Mouse (Mus musculus) MEL (cell line): ENCODE data around the gene Ttyh2. TPM values are rescaled to one million over a fixed set of nuclear protein-coding genes. Genes with fewer than 3 reads are reported as not detected.

Experiments used
- DNase-seq: peaks from one replicate; pipeline ENCODE4 v3.0.0; 2011; ENCODE audit warnings: low read depth, low spot score
- H3K27ac ChIP-seq: 2 replicates; pipeline ENCODE4 v1.5.1; 2012; ENCODE audit warnings: low read depth, mild to moderate bottlenecking, control low read depth, low read length, moderate library complexity; ENCODE audit not compliant: control insufficient read depth
- H3K27me3 ChIP-seq, 2 experiments: fragments of 150-350 bp in 1 of 2; sonication (generic) in 1 of 2; 2 replicates each; pipeline ENCODE4 v1.6.1; 2012; ENCODE audit warnings: low read length in 2 of 2, mild to moderate bottlenecking in 2 of 2, improper control_type of control experiment in 1 of 2, moderate library complexity in 1 of 2; ENCODE audit not compliant: insufficient read depth in 2 of 2, control insufficient read depth in 1 of 2
- H3K36me3 ChIP-seq, 2 experiments: 2 replicates each; pipeline ENCODE4 v1.6.1; 2012 to 2014; ENCODE audit warnings: low read length in 2 of 2, improper control_type of control experiment in 1 of 2, inconsistent platforms in 1 of 2, mild to moderate bottlenecking in 1 of 2; ENCODE audit not compliant: insufficient read depth in 2 of 2, control insufficient read depth in 1 of 2
- H3K4me1 ChIP-seq, 2 experiments: fragments of 150-350 bp in 1 of 2; sonication (generic) in 1 of 2; 2 replicates each; pipeline ENCODE4 v1.6.1; 2012; ENCODE audit warnings: low read length in 2 of 2, improper control_type of control experiment in 1 of 2, mild to moderate bottlenecking in 1 of 2; ENCODE audit not compliant: insufficient read depth in 2 of 2, control insufficient read depth in 1 of 2
- H3K4me3 ChIP-seq, 2 experiments: fragments of 150-350 bp in 1 of 2; sonication (generic) in 1 of 2; 2 replicates each; pipeline ENCODE4 v1.5.1; 2012; ENCODE audit warnings: low read depth in 2 of 2, low read length in 2 of 2, mild to moderate bottlenecking in 2 of 2, moderate library complexity in 2 of 2, control low read depth in 1 of 2, improper control_type of control experiment in 1 of 2; ENCODE audit not compliant: control insufficient read depth in 1 of 2, insufficient read depth in 1 of 2
- H3K79me2 ChIP-seq: 2 replicates; pipeline ENCODE4 v1.6.1; 2012; ENCODE audit warnings: mild to moderate bottlenecking, low read length, moderate library complexity; ENCODE audit not compliant: control insufficient read depth, poor library complexity, insufficient read depth
- H3K9ac ChIP-seq: 2 replicates; pipeline ENCODE4 v1.6.1; 2012; ENCODE audit warnings: low read depth, mild to moderate bottlenecking, control low read depth, low read length, moderate library complexity; ENCODE audit not compliant: control insufficient read depth, poor library complexity, severe bottlenecking
- H3K9me3 ChIP-seq: fragments of 150-350 bp; sonication (generic); replicated peaks from 2 replicates; pipeline ENCODE4 v1.6.1; 2012; ENCODE audit warnings: mild to moderate bottlenecking, low read length, improper control_type of control experiment, moderate library complexity; ENCODE audit not compliant: insufficient read depth
- BHLHE40 ChIP-seq: IDR thresholded peaks from 2 replicates; pipeline ENCODE4 v1.6.1; 2012; ENCODE audit warnings: low read depth, mild to moderate bottlenecking, inconsistent platforms, low read length, improper control_type of control experiment, borderline replicate concordance
- CHD2 ChIP-seq: IDR thresholded peaks from 2 replicates; pipeline ENCODE4 v1.6.1; 2011; ENCODE audit warnings: low read length, improper control_type of control experiment
- E2F4 ChIP-seq: IDR thresholded peaks from 2 replicates; pipeline ENCODE4 v1.6.1; 2011; ENCODE audit warnings: low read depth, low read length, improper control_type of control experiment, borderline replicate concordance
- ELF1 ChIP-seq: IDR thresholded peaks from 2 replicates; pipeline ENCODE4 v1.6.1; 2014; ENCODE audit warnings: low read depth, mild to moderate bottlenecking, inconsistent platforms, low read length, improper control_type of control experiment, moderate library complexity
- EP300 ChIP-seq, 2 experiments: IDR thresholded peaks; 2 replicates each; pipeline ENCODE4 v1.6.1; 2011; ENCODE audit warnings: improper control_type of control experiment in 2 of 2, low read length in 2 of 2, low read depth in 1 of 2, mild to moderate bottlenecking in 1 of 2
- ETS1 ChIP-seq: IDR thresholded peaks from 2 replicates; pipeline ENCODE4 v1.6.1; 2012; ENCODE audit warnings: low read depth, mild to moderate bottlenecking, inconsistent platforms, low read length, improper control_type of control experiment, moderate library complexity
- GABPA ChIP-seq: IDR thresholded peaks from 2 replicates; pipeline ENCODE4 v1.6.1; 2012; ENCODE audit warnings: low read depth, mild to moderate bottlenecking, inconsistent platforms, low read length, improper control_type of control experiment, moderate library complexity
- GATA1 ChIP-seq: IDR thresholded peaks from 2 replicates; pipeline ENCODE4 v1.6.1; 2011; ENCODE audit warnings: low read depth, low read length, improper control_type of control experiment
- JUND ChIP-seq: IDR thresholded peaks from 2 replicates; pipeline ENCODE4 v1.6.1; 2011; ENCODE audit warnings: low read depth, mild to moderate bottlenecking, improper control_type of control experiment, low read length
- MAX ChIP-seq: IDR thresholded peaks from 2 replicates; pipeline ENCODE4 v1.6.1; 2011; ENCODE audit warnings: low read length, improper control_type of control experiment
- MAZ ChIP-seq: IDR thresholded peaks from 2 replicates; pipeline ENCODE4 v1.6.1; 2012; ENCODE audit warnings: low read depth, mild to moderate bottlenecking, inconsistent platforms, low read length, improper control_type of control experiment
- MEF2A ChIP-seq: IDR thresholded peaks from 2 replicates; pipeline ENCODE4 v1.6.1; 2014; ENCODE audit warnings: low read depth, mild to moderate bottlenecking, inconsistent platforms, low read length, improper control_type of control experiment; ENCODE audit not compliant: poor library complexity, insufficient replicate concordance, severe bottlenecking; ENCODE audit errors: extremely low read depth
- MXI1 ChIP-seq: IDR thresholded peaks from 2 replicates; pipeline ENCODE4 v1.6.1; 2011; ENCODE audit warnings: mild to moderate bottlenecking, low read depth, low read length, improper control_type of control experiment
- MYB ChIP-seq: IDR thresholded peaks from 2 replicates; pipeline ENCODE4 v1.6.1; 2011; ENCODE audit warnings: mild to moderate bottlenecking, low read depth, low read length, improper control_type of control experiment
- NELFE ChIP-seq: IDR thresholded peaks from 2 replicates; pipeline ENCODE4 v1.6.1; 2011; ENCODE audit warnings: low read depth, low read length, improper control_type of control experiment
- NRF1 ChIP-seq: IDR thresholded peaks from 2 replicates; pipeline ENCODE4 v1.6.1; 2014; ENCODE audit warnings: low read depth, mild to moderate bottlenecking, inconsistent platforms, low read length, improper control_type of control experiment, moderate library complexity; ENCODE audit not compliant: poor library complexity, insufficient read depth, severe bottlenecking
- POLR2A ChIP-seq, 2 experiments: IDR thresholded peaks; 2 replicates each; pipeline ENCODE4 v1.6.1; 2011 to 2012; ENCODE audit warnings: low read length in 2 of 2, mild to moderate bottlenecking in 2 of 2, control low read depth in 1 of 2, improper control_type of control experiment in 1 of 2, low read depth in 1 of 2, moderate library complexity in 1 of 2; ENCODE audit not compliant: control insufficient read depth in 1 of 2, insufficient read depth in 1 of 2, poor library complexity in 1 of 2
- POLR2AphosphoS2 ChIP-seq: IDR thresholded peaks from 2 replicates; pipeline ENCODE4 v1.6.1; 2011; ENCODE audit warnings: low read length, improper control_type of control experiment
- RCOR1 ChIP-seq: IDR thresholded peaks from 2 replicates; pipeline ENCODE4 v1.6.1; 2012; ENCODE audit warnings: low read depth, mild to moderate bottlenecking, inconsistent platforms, low read length, improper control_type of control experiment
- SIN3A ChIP-seq: IDR thresholded peaks from 2 replicates; pipeline ENCODE4 v1.6.1; 2012; ENCODE audit warnings: low read length, improper control_type of control experiment, inconsistent platforms
- TAL1 ChIP-seq: IDR thresholded peaks from 2 replicates; pipeline ENCODE4 v1.6.1; 2012; ENCODE audit warnings: mild to moderate bottlenecking, inconsistent platforms, low read length, moderate library complexity, mixed read lengths
- TCF12 ChIP-seq: IDR thresholded peaks from 2 replicates; pipeline ENCODE4 v1.6.1; 2014; ENCODE audit warnings: low read depth, mild to moderate bottlenecking, inconsistent platforms, low read length, improper control_type of control experiment, moderate library complexity
- USF1 ChIP-seq: IDR thresholded peaks from 2 replicates; pipeline ENCODE4 v1.6.1; 2014; ENCODE audit warnings: low read depth, mild to moderate bottlenecking, inconsistent platforms, low read length, improper control_type of control experiment, moderate library complexity
- ZC3H11A ChIP-seq: IDR thresholded peaks from 2 replicates; pipeline ENCODE4 v1.6.1; 2012; ENCODE audit warnings: low read depth, mild to moderate bottlenecking, inconsistent platforms, low read length, improper control_type of control experiment
- ZNF384 ChIP-seq: IDR thresholded peaks from 2 replicates; pipeline ENCODE4 v1.6.1; 2012; ENCODE audit warnings: low read depth, mild to moderate bottlenecking, inconsistent platforms, low read length, improper control_type of control experiment
- polyA plus RNA-seq, 2 experiments: library from polyadenylated mRNA; stranded (reverse) in 1 of 2; unstranded in 1 of 2; fragments of >175 nt in 1 of 2; fragments of >200 nt in 1 of 2; gene quantifications; 2 replicates each; pipeline versions ENCODE4 v1.2.1 to v1.2.4; 2012; ENCODE audit warnings: low replicate concordance in 2 of 2, low read depth in 1 of 2; ENCODE audit not compliant: insufficient read length in 2 of 2, insufficient read depth in 1 of 2, missing spikeins in 1 of 2
- total RNA-seq: library from RNA; depleted of rRNA; stranded (reverse); fragments of 300-350 nt; gene quantifications from 2 replicates; pipeline ENCODE4 v1.2.3, GENCODE M21; 2012; rRNA removed

The Ttyh2 gene
- 9.7 and 10.4 TPM in 2 replicates for total RNA-seq
- 1 to 10 TPM in 1 of 2 experiments, not detected in 1; 7.2 TPM for polyA plus RNA-seq

GRCm38 (mm10) chr11:114675341-114675825, at the start of gene Ttyh2:
Gene Ttyh2 (plus strand): TSS chr11:114675431.
- peaks cover 9 to 10% of the 10 kb centered on the region in 2 experiments for H3K36me3 ChIP-seq
- peaks cover 0 to 6% of the 10 kb centered on the region in 2 experiments; a peak in 2 of 4 replicates for H3K4me1 ChIP-seq
- peak within 1 kb of the TSS; percentile 51 for H3K27ac ChIP-seq
- no peaks in the 10 kb centered on the region for H3K27me3 ChIP-seq
- peak within 1 kb of the TSS; percentile 74 for H3K9ac ChIP-seq
- no peaks in the 10 kb centered on the region for H3K9me3 ChIP-seq
- H3K4me3 ChIP-seq: peak within 1 kb of the TSS; percentile 72 to 94
- peak; percentile 87 for DNase-seq
- H3K79me2 ChIP-seq: peaks cover 8% of the 10 kb centered on the region
- TF ChIP-seq MYB: no peak
- TF ChIP-seq MAX: peak; percentile 42; the same call in 1 of the 2 replicates
- 0 out of 2 replicates have a peak, but pooled peaks have one; percentile 14 for TF ChIP-seq RCOR1
- TF ChIP-seq SIN3A: peak; percentile 69; the same call in 1 of the 2 replicates
- 0 out of 2 replicates have a peak, but pooled peaks have one; percentile 39 for TF ChIP-seq ELF1
- TF ChIP-seq ZC3H11A: no peak
- TF ChIP-seq BHLHE40: no peak
- no peak; a peak in 1 of 4 replicates for TF ChIP-seq EP300 (IDR thresholded peaks at IDR 0.05; ENCODE audit: low read depth in 1 of 2, low read length in 2 of 2)
- TF ChIP-seq ETS1: 0 out of 2 replicates have a peak, but pooled peaks have one; percentile 10
- no peak for TF ChIP-seq TAL1
- TF ChIP-seq POLR2AphosphoS2: peak; percentile 52; the same call in 1 of the 2 replicates
- peak; percentile 26 for TF ChIP-seq TCF12
- no peak for TF ChIP-seq CHD2
- no peak for TF ChIP-seq JUND
- TF ChIP-seq MEF2A: no peak
- no peak for TF ChIP-seq MXI1
- no peak for TF ChIP-seq MAZ
- no peak for TF ChIP-seq NRF1
- TF ChIP-seq POLR2A (IDR thresholded peaks at IDR 0.05; ENCODE audit: control insufficient read depth in 1 of 2, insufficient read depth in 1 of 2, low read depth in 1 of 2, low read length in 2 of 2, poor library complexity in 1 of 2): peak; percentile 51 to 71; a peak in 2 of 4 replicates
- TF ChIP-seq USF1: 0 out of 2 replicates have a peak, but pooled peaks have one; percentile 9
- no peak for TF ChIP-seq GABPA
- peak; percentile 74 for TF ChIP-seq NELFE
- no peak for TF ChIP-seq E2F4
- TF ChIP-seq ZNF384: no peak
- TF ChIP-seq GATA1: no peak
